In genomic region chr10:19404401-19404800, GRCm38 (mm10) we compare ENCODE assay signal across 33 mouse cellular contexts. TPM values are rescaled to one million over a fixed set of nuclear protein-coding genes. Genes with fewer than 3 reads are reported as not detected.
"Had no signal": no experiment of that assay in that cellular context is flagged by ENCODE, and none has a peak within 500 bp of the region (broad histone marks: within the 10 kb centered on the region; RNA-seq: fewer than 3 reads in every experiment).

No protein-coding gene starts in this region.

- H3K27ac ChIP-seq: heart, adult 2 months; heart, embryonic 13.5 days; heart, embryonic 15.5 days; hindbrain, embryonic 10.5 days; hindbrain, embryonic 12.5 days; hindbrain, embryonic 14.5 days; intestine, embryonic 15.5 days; layer of hippocampus, adult 2 months; left cerebral cortex, adult 2 months; limb, embryonic 13.5 days; limb, embryonic 15.5 days; liver, embryonic 12.5 days; liver, embryonic 14.5 days had no signal

- H3K4me3 ChIP-seq: heart, adult 2 months; heart, embryonic 13.5 days; heart, embryonic 15.5 days; hindbrain, embryonic 10.5 days; hindbrain, embryonic 12.5 days; intestine, embryonic 15.5 days; layer of hippocampus, adult 2 months; left cerebral cortex, adult 2 months; limb, embryonic 13.5 days; limb, embryonic 15.5 days; liver, embryonic 12.5 days had no signal

- H3K9me3 ChIP-seq: heart, embryonic 13.5 days; heart, embryonic 15.5 days; hindbrain, embryonic 10.5 days; hindbrain, embryonic 12.5 days; intestine, embryonic 15.5 days; limb, embryonic 13.5 days; limb, embryonic 15.5 days; liver, embryonic 12.5 days had no signal

- H3K9ac ChIP-seq: heart, embryonic 13.5 days; heart, embryonic 15.5 days; hindbrain, embryonic 12.5 days; hindbrain, embryonic 14.5 days; intestine, embryonic 15.5 days; limb, embryonic 13.5 days; limb, embryonic 15.5 days; liver, embryonic 12.5 days; liver, embryonic 14.5 days had no signal

- DNase-seq: gastrocnemius, postnatal 14 days; gastrocnemius, postnatal 36 days; heart, adult 11 months; heart, adult 2 months; heart, postnatal 4 days; kidney, adult 18-20 months; kidney, adult 8-10 months; kidney, postnatal 10 days; kidney, postnatal 25 days; kidney, postnatal 4 days; left cerebral cortex, postnatal 4 days had no signal

- ATAC-seq: hindbrain, embryonic 16.5 days; inflammation-experienced regulatory T-cells, adult 6 months; intestine, embryonic 15.5 days; intestine, postnatal 0 days; liver, embryonic 12.5 days had no signal

- H3K27me3 ChIP-seq: heart, embryonic 13.5 days; heart, embryonic 15.5 days; intestine, embryonic 15.5 days; limb, embryonic 15.5 days; liver, embryonic 12.5 days had no signal

- H3K4me1 ChIP-seq: heart, embryonic 13.5 days; heart, embryonic 15.5 days; hindbrain, embryonic 12.5 days; intestine, embryonic 15.5 days; limb, embryonic 13.5 days; limb, embryonic 15.5 days; liver, embryonic 12.5 days had no signal

- H3K36me3 ChIP-seq: heart, embryonic 13.5 days; heart, embryonic 15.5 days; hindbrain, embryonic 10.5 days; hindbrain, embryonic 12.5 days; intestine, embryonic 15.5 days; limb, embryonic 13.5 days; limb, embryonic 15.5 days; liver, embryonic 12.5 days had no signal

- H3K4me2 ChIP-seq: heart, embryonic 11.5 days; heart, embryonic 13.5 days; heart, embryonic 15.5 days; hindbrain, embryonic 12.5 days; hindbrain, embryonic 14.5 days; intestine, embryonic 15.5 days; limb, embryonic 13.5 days; limb, embryonic 15.5 days; liver, embryonic 12.5 days had no signal

RNA-seq across cellular contexts. Expression of gene Olig3, which starts 48.1 kb away (rescaled TPM):
- polyA plus RNA-seq: gonadal fat pad, adult 2 months; heart, adult 2 months; heart, embryonic 13.5 days; heart, embryonic 15.5 days; heart, postnatal 0 days; inflammation-experienced regulatory T-cells, adult 6 months; intestine, embryonic 15.5 days; intestine, postnatal 0 days; kidney, embryonic 14.5 days; kidney, embryonic 16.5 days; limb, embryonic 11.5 days; limb, embryonic 13.5 days; limb, embryonic 15.5 days; liver, adult 2 months; liver, embryonic 12.5 days; liver, embryonic 14.5 days had no signal
